11 mouse cellular contexts compared by ENCODE assay signal in the genomic region with DNA sequence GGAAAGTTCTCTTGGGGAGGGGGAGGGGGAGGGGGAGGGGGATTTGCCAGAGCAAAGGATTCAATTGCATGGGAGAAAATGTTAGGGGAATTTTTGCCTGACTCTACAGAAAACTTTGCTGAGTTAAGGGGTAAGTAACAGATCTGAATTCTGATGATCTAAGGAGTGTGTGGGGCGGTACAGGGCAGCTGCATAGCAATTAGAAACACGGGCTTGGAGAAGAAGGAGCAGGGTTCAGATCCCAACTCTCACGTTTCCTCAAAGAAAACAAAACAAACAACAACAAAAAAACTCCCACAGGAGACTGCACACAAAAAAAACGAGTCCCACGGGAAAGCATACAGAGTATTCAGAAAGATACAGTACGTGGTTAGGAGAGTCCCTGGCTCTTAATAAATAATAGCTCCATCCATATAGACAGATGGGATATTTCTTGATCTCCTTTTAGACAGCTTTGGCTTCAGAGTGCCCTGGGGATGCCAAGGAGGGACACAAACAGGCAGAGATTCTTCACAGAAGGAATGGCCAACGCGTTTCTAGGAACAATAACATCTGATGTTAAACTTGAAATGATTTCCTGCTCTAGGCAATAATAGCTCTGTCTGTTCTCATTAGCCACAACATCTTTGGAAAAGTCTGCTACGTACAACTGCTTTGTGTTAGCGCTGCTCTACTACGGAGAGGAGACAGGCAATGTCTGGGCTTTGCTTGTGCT. TPM values are rescaled to one million over a fixed set of nuclear protein-coding genes. Genes with fewer than 3 reads are reported as not detected.
A peak's percentile ranks its signal among the peaks of the same experiment; 100 is the strongest.
DNase-seq lines count a peak whose midpoint lies in the region; ATAC-seq lines count a peak whose summit lies in the region.
"Had no signal": no experiment of that assay in that cellular context is flagged by ENCODE, and none has a peak within 500 bp of the region (broad histone marks: within the 10 kb centered on the region; RNA-seq: fewer than 3 reads in every experiment).

No protein-coding gene starts in this region.

- H3K9ac ChIP-seq in heart, embryonic 15.5 days = no peak overlapping the region
- H3K9ac ChIP-seq in embryonic facial prominence, embryonic 14.5 days (ENCODE audit: low read depth, low read length) = no peak overlapping the region
- no peak overlapping the region for H3K9ac ChIP-seq in forebrain, embryonic 16.5 days (replicated peaks; ENCODE audit: low read depth, low read length)
- H3K9ac ChIP-seq in midbrain, embryonic 14.5 days (replicated peaks; ENCODE audit: low read length) = no peak overlapping the region
- H3K9ac ChIP-seq: liver, embryonic 14.5 days had no signal

- 38% methylated on average over 11 of the region's 11 CpGs for WGBS in heart, embryonic 15.5 days
- WGBS in embryonic facial prominence, embryonic 14.5 days = 14% methylated on average over 11 of the region's 11 CpGs
- 11% methylated on average over 11 of the region's 11 CpGs for WGBS in forebrain, embryonic 16.5 days
- 14% methylated on average over 11 of the region's 11 CpGs for WGBS in midbrain, embryonic 14.5 days

- H3K4me2 ChIP-seq in heart, embryonic 15.5 days = peak overlapping the region; percentile 20; the same call in 1 of the 2 replicates
- no peak overlapping the region for H3K4me2 ChIP-seq in embryonic facial prominence, embryonic 14.5 days (ENCODE audit: low read depth, low read length)
- H3K4me2 ChIP-seq in forebrain, embryonic 16.5 days (ENCODE audit: low read length) = no peak overlapping the region
- no peak overlapping the region for H3K4me2 ChIP-seq in midbrain, embryonic 14.5 days (ENCODE audit: low read length)

- ATAC-seq in heart, embryonic 15.5 days (replicated peaks; ENCODE audit: insufficient number of reproducible peaks, insufficient read depth, low FRiP score, low read depth) = no peak
- ATAC-seq in embryonic facial prominence, embryonic 14.5 days (ENCODE audit: low read depth) = peak; percentile 30; the same call in 1 of the 2 replicates
- ATAC-seq in forebrain, embryonic 16.5 days = peak; percentile 58
- no peak for ATAC-seq in midbrain, embryonic 14.5 days (ENCODE audit: low FRiP score, low TSS enrichment)

- peak overlapping the region; percentile 81 for H3K27ac ChIP-seq in heart, embryonic 15.5 days
- no peak overlapping the region for H3K27ac ChIP-seq in embryonic facial prominence, embryonic 14.5 days (replicated peaks; ENCODE audit: low read depth, low read length)
- H3K27ac ChIP-seq in forebrain, embryonic 16.5 days (ENCODE audit: low read length) = peak overlapping the region; percentile 25
- 0 out of 2 replicates have a peak overlapping the region, but pooled peaks have one; percentile 33 for H3K27ac ChIP-seq in midbrain, embryonic 14.5 days (replicated peaks; ENCODE audit: low read depth, low read length)
- H3K27ac ChIP-seq: kidney, postnatal 0 days; liver, embryonic 14.5 days had no signal

- H3K36me3 ChIP-seq in heart, embryonic 15.5 days = no peaks in the 10 kb centered on the region
- no peaks in the 10 kb centered on the region for H3K36me3 ChIP-seq in embryonic facial prominence, embryonic 14.5 days (ENCODE audit: control insufficient read depth, insufficient read depth, low read length)
- H3K36me3 ChIP-seq in forebrain, embryonic 16.5 days (ENCODE audit: control insufficient read depth, insufficient read depth) = no peaks in the 10 kb centered on the region
- no peaks in the 10 kb centered on the region for H3K36me3 ChIP-seq in midbrain, embryonic 14.5 days (ENCODE audit: control insufficient read depth, insufficient read depth, low read length)

- H3K4me1 ChIP-seq in heart, embryonic 15.5 days (replicated peaks) = peaks cover 40% of the 10 kb centered on the region
- H3K4me1 ChIP-seq in embryonic facial prominence, embryonic 14.5 days (ENCODE audit: control insufficient read depth, insufficient read depth, low read length) = peaks cover 25% of the 10 kb centered on the region
- peaks cover 34% of the 10 kb centered on the region for H3K4me1 ChIP-seq in forebrain, embryonic 16.5 days (replicated peaks; ENCODE audit: control insufficient read depth, insufficient read depth, low read length)
- H3K4me1 ChIP-seq in midbrain, embryonic 14.5 days (ENCODE audit: control insufficient read depth, insufficient read depth, low read length) = peaks cover 35% of the 10 kb centered on the region

- intact Hi-C loops in heart, postnatal 14 days (cut with DNase I) = no loop called here

- H3K4me3 ChIP-seq in heart, embryonic 15.5 days = no peak overlapping the region
- no peak overlapping the region for H3K4me3 ChIP-seq in embryonic facial prominence, embryonic 14.5 days (ENCODE audit: low read depth, low read length)
- no peak overlapping the region for H3K4me3 ChIP-seq in forebrain, embryonic 16.5 days (replicated peaks; ENCODE audit: low read length)
- H3K4me3 ChIP-seq in midbrain, embryonic 14.5 days (replicated peaks; ENCODE audit: low read depth, low read length) = no peak overlapping the region

- no peak for DNase-seq in heart, postnatal 14 days
- DNase-seq in embryonic facial prominence, embryonic 14.5 days (ENCODE audit: low spot score) = peak; percentile 52
- no peak for DNase-seq in midbrain, embryonic 14.5 days
- no peak for DNase-seq in right cerebral cortex, postnatal 10 days (ENCODE audit: low spot score in 2 of 2)
- DNase-seq in urinary bladder, adult 2 months (ENCODE audit: low spot score) = no peak
- no peak for DNase-seq in thymus, adult 18-20 months

- H3K9me3 ChIP-seq in heart, embryonic 15.5 days (replicated peaks) = no peaks in the 10 kb centered on the region
- H3K9me3 ChIP-seq in embryonic facial prominence, embryonic 14.5 days (ENCODE audit: control insufficient read depth, low read length) = 0 out of 2 replicates have a peak, but pooled peaks cover 5% of the 10 kb centered on the region
- H3K9me3 ChIP-seq in forebrain, embryonic 16.5 days (ENCODE audit: control insufficient read depth, low read length) = no peaks in the 10 kb centered on the region
- H3K9me3 ChIP-seq in midbrain, embryonic 14.5 days (ENCODE audit: control insufficient read depth, low read length) = no peaks in the 10 kb centered on the region

- no peaks in the 10 kb centered on the region for H3K27me3 ChIP-seq in heart, embryonic 15.5 days
- H3K27me3 ChIP-seq in embryonic facial prominence, embryonic 14.5 days (replicated peaks; ENCODE audit: control insufficient read depth, insufficient read depth, low read length) = 0 out of 2 replicates have a peak, but pooled peaks cover 3% of the 10 kb centered on the region
- no peaks in the 10 kb centered on the region for H3K27me3 ChIP-seq in forebrain, embryonic 16.5 days (replicated peaks; ENCODE audit: control insufficient read depth, insufficient read depth, low read length)
- 0 out of 2 replicates have a peak, but pooled peaks cover 3% of the 10 kb centered on the region for H3K27me3 ChIP-seq in midbrain, embryonic 14.5 days (ENCODE audit: control insufficient read depth, insufficient read depth, low read length)
- H3K27me3 ChIP-seq: CH12.LX had no signal

RNA-seq across cellular contexts. Expression of gene Acbd6, which starts 29.4 kb away (rescaled TPM):
- polyA plus RNA-seq in heart, embryonic 15.5 days (2015; fragmentation: Nextera tagmentation; extraction: Ambion mirVana) = 55.6 and 58.4 TPM in 2 replicates
- 10 to 100 TPM; 46.4 to 50.3 TPM for total RNA-seq in heart, postnatal 14 days (2021)
- 72.7 and 77.5 TPM in 2 replicates for polyA plus RNA-seq in embryonic facial prominence, embryonic 14.5 days (2014; fragmentation: Nextera tagmentation; extraction: Ambion mirVana)
- polyA plus RNA-seq in forebrain, embryonic 16.5 days (2015; fragmentation: Nextera tagmentation; extraction: Ambion mirVana) = 84.4 and 87.4 TPM in 2 replicates
- 91.8 and 98.1 TPM in 2 replicates for polyA plus RNA-seq in midbrain, embryonic 14.5 days (2014; fragmentation: Nextera tagmentation; extraction: Ambion mirVana)
- 86.1 and 89.6 TPM in 2 replicates for polyA plus RNA-seq in urinary bladder, adult 2 months (2012; rRNA removed)

Comparison
In these comparisons a context has a peak if more than half of its experiments do, and no peak if none do; other contexts are left out.
1. ATAC-seq: peak in embryonic facial prominence, embryonic 14.5 days (single experiment) and forebrain, embryonic 16.5 days (single experiment); none in heart, embryonic 15.5 days (single experiment) and midbrain, embryonic 14.5 days (single experiment).